Mouse (Mus musculus): ENCODE results near the gene Atp5f1.
"Not testable (repeated sequence)": the region's sequence is repeated elsewhere in the genome, so short reads cannot be mapped to it uniquely, and the experiment has no call there.

Gene Atp5f1

DNA sequence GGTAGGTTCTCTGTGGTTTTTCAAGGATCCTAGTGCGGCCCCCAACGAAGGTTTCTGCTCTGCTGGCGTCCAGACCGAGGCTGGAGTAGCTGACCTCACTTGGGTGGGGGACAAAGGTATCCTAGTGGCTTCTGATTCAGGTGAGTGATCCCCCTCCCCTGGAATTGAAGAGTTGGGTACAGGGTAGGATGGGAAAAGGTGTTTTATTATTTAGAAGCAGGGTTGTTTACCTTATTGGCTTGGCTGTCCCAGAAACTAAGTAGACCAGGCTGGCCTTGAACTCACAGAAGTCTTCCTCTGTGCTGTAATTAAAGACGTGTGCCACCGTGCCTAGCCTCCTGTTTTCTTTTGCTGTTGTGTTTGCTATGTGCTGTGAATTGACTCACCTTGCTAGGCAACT is at the start of gene Atp5f1:
Atp5f1 (minus strand) TSS at position 101 of the 400 bp plus-strand sequence.
- DNase-seq, result no peak

DNA sequence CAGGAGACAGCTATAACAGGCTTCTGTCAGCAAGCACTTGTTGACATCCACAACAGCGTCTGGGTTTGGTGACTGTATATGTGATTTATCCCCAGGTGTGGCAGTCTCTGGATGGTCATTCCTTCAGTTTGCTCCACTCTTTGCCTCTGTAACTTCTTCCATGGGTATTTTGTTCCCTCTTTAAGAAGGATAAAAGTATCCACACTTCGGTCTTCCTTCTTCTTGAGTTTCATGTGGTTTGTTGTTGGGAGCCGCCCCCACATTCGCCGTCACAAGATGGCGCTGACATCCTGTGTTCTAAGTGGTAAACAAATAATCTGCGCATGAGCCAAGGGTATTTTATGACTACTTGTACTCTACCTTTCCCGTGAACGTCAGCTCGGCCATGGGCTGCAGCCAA is 43.5 kb upstream of the Atp5f1 start:
- DNase-seq, result not testable (repeated sequence)

DNA sequence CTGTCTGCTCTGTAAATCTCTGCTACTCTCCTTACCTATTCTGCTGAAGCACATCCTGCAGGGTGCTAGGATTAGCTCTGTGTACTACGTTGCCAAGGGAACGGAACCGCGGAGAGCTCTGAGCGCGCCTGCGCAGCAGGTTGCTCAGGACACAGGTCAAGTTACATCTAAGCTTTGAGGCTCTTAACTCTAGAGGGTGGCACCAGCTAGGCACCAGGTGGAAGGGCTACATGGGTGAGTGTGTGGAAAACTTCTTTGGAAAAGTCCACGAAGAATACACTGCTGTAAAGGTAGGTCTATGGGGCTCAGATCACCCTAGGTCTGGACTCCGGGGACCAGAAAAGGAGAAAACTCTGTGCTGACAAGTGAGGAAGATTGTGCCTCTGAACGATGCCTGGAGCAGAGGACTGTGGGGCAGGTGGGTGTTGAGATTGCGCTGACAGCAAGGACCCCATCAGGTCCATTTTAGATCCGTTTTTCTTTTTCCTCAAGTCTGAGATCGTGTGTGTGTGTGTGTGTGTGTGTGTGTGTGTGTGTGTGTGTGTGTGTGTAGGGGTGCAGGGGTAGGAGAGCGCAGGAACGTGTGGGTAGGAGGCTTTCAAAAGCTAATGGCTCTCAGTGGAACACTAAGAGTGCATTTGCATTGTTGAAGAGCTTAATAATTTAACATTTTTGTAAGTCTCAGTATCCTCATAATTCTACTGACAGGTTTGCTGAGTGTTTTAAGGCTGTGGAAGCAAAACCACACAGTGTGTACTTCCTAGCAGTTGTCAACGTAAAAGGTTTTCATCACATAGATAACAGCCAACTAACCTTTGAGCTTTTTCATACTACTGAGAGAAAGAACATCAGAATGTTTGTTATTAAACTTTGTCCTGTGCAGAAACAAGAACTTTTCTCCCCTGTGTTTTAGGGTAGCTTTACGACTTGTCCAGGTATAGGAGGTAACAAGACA is 41.8 kb upstream of the Atp5f1 start:
- peak; percentile 43 for DNase-seq

DNA sequence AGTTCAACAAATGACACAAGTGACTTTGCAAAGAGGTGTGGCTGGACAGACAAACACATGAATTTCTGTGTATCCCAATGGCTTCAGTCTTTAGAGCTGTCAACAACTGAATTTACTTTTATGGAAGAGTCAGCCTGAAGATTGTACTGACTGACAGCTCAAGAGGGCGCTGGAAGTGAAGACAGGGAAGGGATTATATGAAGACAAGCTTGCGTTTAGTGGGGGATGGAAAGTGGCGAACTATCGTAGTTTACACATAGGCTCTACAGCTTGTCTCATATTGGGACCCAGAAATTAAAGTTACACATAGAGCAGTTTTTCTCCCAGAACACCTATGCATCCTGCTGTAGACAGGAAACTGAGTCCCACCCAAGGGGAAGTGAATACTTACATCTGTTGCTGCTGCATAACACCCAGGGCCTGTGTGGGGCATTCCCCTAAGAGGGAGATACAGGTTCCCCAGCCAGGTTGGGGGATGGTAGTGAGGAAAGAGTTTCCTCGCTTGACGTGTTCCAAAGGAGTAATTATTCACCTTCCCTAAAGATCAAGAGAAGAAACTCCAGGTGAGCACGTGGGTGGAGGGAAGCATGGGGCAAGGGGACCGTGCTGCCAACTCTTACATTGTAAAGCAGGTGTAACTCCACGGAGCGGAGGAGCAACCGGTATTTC is 40.9 kb upstream of the Atp5f1 start:
- no peak for DNase-seq

DNA sequence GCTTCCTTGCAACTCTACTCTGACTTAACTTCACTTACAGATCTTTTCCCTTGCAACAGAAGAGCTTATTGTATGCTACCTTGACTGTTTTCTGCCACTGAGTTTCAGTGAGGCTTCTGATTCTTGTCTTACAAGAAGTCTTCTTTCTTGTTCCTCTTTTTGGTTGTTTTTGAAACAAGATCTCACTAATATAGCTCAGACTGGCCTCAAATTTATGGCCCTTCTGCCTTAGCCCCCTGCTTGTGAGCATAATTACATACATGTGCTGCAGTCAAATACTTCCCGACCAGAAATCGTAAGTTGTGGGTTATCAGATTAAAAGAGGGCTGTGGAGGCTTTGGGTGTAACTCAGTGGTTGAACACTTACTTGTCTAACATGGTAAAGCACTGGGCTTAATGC is 34.8 kb upstream of the Atp5f1 start:
- DNase-seq, result no peak

DNA sequence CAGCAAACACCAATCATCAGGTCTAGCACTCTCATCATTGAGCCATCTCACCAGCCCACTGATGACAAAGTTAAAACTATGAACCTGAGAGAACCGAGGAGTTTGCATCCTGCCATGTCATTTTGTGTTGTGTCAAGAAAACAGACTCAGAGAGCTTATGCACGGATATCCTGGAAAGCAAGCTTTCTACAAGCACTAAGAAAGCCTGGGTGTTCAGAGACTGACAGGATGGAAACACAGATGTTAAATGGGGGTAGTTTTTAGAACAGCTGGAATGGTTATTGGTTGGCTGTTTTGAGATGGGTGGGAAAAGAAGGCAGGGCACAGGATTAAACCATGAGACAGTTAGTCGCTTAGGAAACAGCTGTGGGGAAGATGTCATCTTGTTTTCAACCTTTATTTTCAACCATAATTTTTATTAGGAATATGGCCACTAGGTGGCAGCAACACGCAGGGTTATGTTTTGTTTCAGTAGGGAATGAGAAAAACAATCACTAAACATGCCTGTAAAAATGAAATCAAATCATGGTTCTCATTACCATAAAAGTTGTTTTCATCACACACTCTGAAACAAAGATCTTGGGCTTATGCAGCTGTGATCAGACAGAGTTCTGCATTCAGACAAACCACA is 31.9 kb upstream of the Atp5f1 start:
- peak; percentile 48 for DNase-seq

DNA sequence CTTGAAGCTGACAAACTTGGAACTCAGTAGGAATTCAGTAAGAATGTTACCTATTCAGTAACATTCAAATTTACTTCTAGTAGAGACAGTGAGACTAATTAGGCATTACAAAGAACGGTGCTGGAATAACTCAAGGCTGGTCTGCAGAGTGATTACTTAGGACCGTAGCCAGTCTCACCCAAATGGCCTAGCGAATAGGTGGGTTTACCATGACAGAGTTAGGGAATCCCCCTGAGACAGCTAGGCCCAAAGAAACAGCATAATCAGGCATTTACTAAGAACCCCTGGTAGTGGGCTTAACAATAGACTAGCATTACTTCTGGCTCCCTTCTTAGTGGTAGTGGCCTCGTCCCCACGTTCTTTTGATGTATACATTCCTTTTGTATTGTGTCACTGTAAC is 29.7 kb upstream of the Atp5f1 start:
- not testable (repeated sequence) for DNase-seq

DNA sequence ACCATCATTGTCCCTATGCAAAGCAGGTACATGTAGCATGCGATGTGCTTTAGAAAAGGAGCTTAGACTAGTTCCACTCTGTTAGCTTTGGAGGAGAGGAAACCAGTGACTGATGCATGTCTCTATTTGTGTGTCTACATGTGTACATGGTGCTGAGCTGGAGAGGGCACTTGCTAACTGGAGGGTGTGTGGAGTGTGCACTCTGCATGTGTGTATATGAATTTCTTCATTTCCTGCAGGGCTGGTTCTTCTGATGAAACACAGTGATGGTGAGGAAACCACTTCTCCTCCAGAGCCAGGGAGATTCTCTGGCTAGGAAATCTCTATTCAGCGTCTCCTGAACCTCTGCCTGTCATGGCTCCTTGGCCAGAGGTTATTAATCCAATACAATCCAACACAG is 14.3 kb upstream of the Atp5f1 start:
- no peak for DNase-seq

DNA sequence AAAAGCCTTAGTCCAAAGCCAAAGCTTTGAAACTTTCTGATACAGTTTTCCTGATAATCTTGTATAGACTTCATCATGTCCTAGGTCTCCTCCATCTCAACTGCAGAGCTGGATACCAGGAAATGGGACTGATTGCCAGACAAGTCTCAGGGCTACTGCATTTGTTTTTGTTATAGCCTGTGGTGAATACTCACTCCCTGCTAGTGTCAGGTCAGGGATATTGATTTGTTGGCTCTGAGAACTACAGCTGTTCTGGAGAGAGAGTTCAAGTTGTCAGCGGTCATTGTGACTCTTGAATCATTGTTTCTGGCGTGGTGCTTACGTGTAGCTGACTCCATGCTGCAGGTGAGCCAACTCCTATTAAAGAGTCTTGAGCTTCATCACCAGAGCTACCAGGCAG is 13.5 kb upstream of the Atp5f1 start, which contains the start of gene Ovgp1:
Ovgp1 (plus strand) TSS at position 301 of the 400 bp plus-strand sequence.
- no peak for DNase-seq

DNA sequence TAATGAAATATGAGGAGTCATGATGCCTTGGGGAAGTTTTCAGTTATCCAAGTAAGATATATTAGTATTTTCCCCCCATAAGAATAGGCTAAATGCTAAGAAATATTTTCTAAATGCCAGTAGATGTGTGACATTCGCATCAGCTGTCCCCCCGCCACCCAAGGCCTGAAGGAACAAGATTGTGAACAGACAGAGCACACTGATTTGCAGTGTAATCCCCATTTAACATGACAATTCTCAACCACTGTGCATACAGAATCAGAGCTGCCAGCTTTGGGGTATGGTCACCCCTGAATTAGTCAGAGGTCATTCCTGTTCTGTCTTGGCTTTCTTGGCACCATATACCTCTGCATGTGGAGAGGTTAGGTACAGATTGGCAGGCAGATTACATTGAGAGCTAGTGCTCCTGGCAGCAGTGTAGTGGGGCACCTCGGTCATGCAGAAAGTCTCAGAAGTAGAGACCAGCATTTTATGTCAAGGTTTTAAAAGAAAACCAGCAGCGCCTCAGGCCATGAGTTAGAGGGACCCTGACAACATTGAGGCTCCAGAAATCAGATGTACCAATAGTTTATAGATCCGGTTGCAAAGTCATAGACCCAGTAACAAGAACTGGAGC is 12.0 kb upstream of the Atp5f1 start:
- DNase-seq, result no peak

DNA sequence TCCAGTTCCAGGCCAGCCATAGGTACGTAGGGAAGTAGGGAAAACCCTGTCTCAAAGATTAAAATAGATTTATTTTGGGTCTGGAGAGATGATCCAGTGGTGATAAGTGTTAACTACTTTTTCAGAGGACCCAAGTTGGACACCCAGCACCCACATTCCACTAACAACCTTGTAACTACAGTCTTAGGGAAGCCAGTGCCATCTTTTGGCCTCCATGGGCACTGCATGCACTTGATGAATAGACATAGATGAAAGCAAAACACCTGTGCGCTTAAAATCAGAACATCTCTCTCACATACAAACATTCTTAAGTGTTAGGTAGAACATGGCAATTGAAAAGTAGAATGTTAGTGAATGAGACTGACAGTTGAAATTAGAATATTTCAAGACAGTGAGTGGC is 801 bp upstream of the Atp5f1 start:
- DNase-seq, result no peak

DNA sequence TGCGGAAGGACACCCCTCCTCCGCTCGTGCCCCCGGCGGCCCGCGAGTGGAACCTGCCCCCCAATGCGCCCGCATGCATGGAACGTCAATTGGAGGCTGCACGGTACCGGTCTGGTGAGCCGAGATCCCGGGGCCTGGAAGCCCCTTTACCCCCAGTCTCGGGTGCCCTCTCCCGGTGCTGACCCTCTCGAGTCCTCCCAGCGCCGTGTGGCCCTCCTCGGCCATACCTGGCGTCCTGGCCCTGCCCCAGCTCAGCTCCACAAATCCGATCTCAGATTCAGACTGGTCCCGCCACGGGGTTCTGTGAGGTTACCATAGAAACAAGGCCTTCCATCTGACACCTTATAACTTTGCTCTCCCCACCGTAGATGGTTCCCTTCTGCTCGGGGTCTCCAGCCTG is 314 bp downstream of the Atp5f1 start:
- no peak for DNase-seq

DNA sequence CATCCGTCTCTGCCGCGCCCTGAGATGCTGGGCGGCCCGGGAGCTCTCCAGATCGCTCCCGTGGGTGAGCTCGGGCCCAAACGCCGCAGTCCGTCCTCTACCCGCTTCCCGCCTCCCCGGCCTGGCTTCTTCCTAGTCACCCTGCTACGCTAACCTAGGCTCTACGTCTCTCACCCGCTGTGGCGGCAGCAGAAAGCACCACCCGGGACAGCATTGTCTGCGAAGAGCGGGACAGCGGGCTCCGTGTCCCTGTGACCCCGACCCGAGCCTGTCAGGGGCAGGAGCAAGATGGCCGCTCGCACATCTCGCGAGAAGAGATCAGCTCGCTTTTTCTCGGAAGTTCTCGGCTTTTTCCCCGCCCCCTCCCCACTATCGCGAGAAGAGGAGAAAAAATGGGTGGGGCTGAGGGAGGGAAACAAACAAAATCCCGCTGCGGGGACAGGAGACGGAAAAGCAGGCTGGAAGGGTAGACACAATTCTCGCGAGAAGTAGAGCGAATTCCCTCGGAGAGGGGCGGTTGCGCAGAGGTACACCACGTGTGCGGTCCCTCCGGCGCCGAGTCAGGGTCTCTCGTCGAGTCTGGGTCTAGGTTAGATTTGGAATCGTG is 822 bp downstream of the Atp5f1 start, which contains the start of gene Wdr77:
Wdr77 (plus strand) TSS at position 396 of the 607 bp plus-strand sequence.
- peak; percentile 97 for DNase-seq

DNA sequence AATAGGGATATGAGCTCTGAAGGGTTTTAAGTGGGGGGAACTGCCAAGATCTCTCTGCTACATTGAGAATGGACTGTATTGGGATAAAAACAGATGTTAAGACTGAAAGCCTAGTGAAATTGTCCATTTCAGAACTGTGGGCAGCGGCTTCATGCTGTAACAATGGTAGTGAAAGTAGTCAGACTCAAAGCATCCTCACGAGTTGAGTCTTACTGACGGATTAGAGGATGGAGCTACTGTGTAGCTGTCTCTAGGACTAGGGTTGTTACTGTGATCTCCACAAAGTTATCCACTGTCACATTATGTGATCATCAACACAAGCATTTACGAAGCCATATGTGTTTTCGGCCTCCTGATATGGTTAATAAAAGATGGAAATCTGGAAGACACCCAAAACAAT is 1.7 kb downstream of the Atp5f1 start:
- no peak for DNase-seq

DNA sequence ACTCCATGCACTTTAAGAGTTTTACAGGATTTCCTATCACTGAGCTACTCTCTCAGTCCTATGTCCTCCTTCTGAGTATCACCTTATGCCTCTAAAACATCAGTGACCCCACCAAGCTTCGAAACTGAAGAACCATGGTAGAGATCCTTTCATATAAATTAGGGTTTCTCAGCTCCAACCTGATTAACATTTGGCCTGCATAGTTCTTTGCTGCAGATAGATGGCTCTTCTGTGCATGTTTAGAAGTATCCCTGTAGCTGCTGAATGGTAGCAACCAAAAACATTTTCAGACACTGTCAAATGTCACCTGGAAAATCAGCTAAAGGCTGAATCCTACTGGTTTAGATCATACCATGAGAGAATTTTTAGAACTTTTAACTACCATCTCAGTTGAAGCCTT is 2.7 kb downstream of the Atp5f1 start:
- DNase-seq, result no peak

DNA sequence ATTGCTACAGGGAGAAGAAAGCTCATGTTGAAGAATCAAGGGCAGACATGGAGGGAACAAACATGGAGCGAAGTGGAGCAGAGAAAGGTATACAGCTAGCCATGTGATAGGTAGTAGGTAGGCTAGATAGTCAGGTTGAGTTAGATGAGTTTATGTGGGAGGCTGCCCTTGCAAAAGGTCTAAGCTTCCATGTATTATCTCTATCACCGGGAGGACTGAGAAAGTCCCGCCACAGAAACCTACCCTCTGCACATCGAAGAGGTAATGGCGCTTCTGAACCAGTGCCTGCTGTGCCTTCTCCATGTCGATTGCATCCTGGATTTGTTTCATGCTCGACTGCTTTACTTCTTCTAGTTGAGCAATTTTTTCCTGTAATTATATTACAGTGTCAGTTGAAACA is 8.6 kb downstream of the Atp5f1 start:
- no peak for DNase-seq

DNA sequence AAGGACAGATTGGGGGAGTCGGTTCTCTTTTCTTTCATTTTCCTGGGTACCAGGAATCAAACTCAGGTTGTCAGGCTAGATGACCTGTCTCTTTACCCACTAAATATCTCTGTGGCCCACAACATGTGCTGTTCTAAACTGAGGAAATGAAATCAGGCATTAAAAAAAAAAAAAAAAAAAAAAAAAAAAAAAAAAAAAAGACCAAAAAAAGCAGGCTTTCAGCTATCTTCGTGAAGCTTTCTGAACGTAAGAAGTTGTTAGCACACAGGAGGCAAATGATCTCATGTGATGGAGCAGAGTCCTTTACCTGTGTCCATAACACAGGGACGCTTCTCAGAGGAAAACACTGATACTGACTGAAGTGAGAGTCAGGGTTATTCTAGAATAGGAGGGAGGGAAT is 23.8 kb downstream of the Atp5f1 start:
- no peak for DNase-seq

DNA sequence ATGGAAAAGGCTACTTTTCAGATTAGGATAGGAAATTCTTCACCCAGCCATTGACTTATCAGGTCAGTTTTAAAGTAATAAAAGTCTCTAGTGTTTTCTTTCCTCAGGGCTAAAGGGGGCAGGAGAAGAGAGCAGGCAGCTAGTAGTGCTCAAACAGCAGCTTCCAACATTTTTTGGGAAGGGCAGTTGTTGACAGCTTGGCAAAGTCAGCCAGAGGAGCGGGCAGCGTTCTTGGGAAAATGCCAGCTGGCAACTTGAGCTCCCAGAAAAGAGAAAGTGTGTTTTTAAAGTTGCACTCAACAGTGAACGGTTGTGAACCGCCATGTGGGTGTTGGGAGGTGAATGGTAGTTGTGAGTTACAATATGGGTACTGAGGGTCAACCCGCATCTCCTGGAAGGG is 24.9 kb downstream of the Atp5f1 start:
- DNase-seq, result peak; percentile 70

DNA sequence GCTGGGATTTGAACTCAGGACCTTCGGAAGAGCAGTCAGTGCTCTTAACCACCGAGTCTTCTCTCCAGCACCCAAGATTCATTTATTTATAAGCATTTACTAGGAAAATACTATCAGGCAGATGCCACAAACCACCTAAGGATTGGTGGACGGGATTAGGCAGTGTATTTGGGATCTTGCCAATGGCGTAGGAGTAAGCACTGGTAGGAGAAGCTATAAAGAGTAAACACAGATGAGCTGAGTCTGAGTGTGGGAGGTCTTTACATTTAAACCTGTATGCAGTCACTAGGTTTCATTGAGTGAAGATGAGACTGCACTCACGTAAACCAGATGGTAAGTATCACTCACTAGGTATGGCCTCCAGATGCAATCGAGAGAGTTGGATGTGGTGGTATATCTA is 26.0 kb downstream of the Atp5f1 start:
- DNase-seq, result no peak

DNA sequence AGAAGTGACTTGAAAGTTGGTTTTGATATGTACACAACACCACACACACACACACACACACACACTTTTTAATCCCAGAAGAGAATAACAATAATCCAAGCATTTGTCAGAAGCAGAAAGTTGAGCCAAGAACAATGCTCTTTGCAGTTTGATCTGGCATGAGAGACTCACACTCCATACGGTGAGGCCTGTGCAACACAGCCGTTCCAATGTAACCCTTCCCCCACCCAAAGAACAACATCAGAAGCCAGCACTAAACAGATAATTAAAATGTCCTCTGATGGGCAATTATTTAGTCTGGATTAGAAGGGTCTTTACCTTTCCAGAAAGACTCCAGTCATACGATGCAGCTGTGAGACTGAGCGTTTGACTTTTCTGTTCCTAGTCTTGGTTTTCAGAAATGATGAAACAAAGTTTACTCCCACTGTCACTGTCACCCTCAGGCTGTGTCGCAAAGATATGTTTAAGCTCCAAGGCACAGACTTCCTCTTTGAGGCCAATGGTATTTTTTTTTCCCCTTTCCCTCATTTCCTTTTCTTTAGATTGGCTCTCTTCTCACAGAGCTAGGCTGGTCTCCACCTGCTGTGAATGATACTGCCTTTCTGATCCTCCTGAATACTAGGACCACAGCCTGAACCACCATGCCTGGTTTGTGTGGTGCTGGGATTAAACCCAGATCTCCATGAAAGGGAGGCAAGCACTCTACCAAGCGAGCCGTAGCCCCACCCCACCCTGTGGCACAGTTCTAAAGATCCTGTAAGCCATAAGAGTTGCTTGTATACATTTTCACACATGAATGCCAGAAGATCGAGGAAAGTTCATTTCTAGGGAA is 27.4 kb downstream of the Atp5f1 start, which contains the start of gene I830077J02Rik:
I830077J02Rik (minus strand) TSS at position 425 of the 832 bp plus-strand sequence.
- DNase-seq, result no peak

DNA sequence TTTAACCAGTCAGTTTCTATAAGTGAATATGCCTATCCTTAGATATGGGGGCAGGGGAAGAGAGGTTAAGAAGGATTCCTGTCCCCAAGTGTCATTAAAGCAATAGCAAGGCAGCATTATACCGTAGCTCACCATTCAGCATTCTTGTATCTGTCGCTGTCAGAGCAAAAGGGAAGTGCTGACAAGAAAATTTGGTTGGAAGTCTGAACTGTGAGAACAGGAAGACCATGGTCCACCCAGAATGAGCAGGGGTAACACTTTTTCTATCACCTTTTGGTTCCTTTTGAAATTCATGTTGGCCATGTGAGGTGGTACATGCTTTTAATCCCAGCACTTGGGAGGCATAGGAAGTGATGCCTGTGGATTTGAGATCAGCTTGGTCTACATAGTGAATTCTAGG is 28.8 kb downstream of the Atp5f1 start:
- DNase-seq, result no peak

DNA sequence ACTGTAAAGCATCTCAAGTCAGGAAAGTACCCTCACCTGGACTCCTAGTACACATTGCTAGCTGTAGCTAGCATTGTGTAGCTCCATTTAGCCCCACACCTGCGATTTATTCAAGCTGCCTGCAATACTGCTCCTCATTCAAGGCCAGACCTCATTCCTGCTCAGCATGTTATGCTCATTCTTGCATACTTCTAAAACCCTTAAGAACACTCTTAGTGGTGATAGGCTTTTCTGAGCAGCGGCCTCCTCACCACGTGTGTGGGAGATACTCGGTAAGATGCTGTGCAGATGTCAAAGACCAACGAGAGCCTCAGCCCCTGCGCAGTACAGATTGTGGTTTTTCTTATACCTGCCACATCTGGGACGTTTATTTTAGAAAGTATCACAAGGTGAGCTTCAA is 30.1 kb downstream of the Atp5f1 start:
- no peak for DNase-seq

Measured in kidney, postnatal 14 days (tissue).